Comparison of ENCODE assay signal across 8 mouse cellular contexts in genomic region chr4:3089567-3090377, GRCm38 (mm10).
DNase-seq lines count a peak whose midpoint lies in the region; ATAC-seq lines count a peak whose summit lies in the region.

No protein-coding gene starts in this region.

- ATAC-seq in heart, embryonic 15.5 days (replicated peaks; ENCODE audit: insufficient number of reproducible peaks, insufficient read depth, low FRiP score, low read depth) = 0 out of 2 replicates have a peak, but pooled peaks have one; percentile 24
- peak; percentile 52; the same call in 1 of the 2 replicates for ATAC-seq in midbrain, embryonic 16.5 days

- intact Hi-C loops in heart, postnatal 36 days (cut with DNase I) = no loop called here
- intact Hi-C loops in gastrocnemius, postnatal 14 days (cut with DNase I; ENCODE audit: low total_unique reads) = no loop called here

- no peak overlapping the region for H3K4me3 ChIP-seq in heart, embryonic 15.5 days
- no peak overlapping the region for H3K4me3 ChIP-seq in hindbrain, embryonic 10.5 days
- no peak overlapping the region for H3K4me3 ChIP-seq in midbrain, embryonic 16.5 days (ENCODE audit: low read depth, low read length)

- H3K36me3 ChIP-seq in heart, embryonic 15.5 days = no peaks in the 10 kb centered on the region
- H3K36me3 ChIP-seq in hindbrain, embryonic 10.5 days = no peaks in the 10 kb centered on the region
- H3K36me3 ChIP-seq in midbrain, embryonic 16.5 days (ENCODE audit: control insufficient read depth, insufficient read depth, low read length) = no peaks in the 10 kb centered on the region

- no peak overlapping the region for H3K27ac ChIP-seq in heart, embryonic 15.5 days
- H3K27ac ChIP-seq in hindbrain, embryonic 10.5 days = no peak overlapping the region
- H3K27ac ChIP-seq in midbrain, embryonic 16.5 days (ENCODE audit: low read length) = no peak overlapping the region

- H3K4me1 ChIP-seq in heart, embryonic 15.5 days (replicated peaks) = no peaks in the 10 kb centered on the region
- H3K4me1 ChIP-seq in hindbrain, embryonic 10.5 days (replicated peaks) = no peaks in the 10 kb centered on the region
- no peaks in the 10 kb centered on the region for H3K4me1 ChIP-seq in midbrain, embryonic 16.5 days (ENCODE audit: control insufficient read depth, insufficient read depth, low read length)

- WGBS in heart, embryonic 15.5 days = 51% methylated on average over 13 of the region's 13 CpGs
- 62% methylated on average over 13 of the region's 13 CpGs for WGBS in hindbrain, embryonic 10.5 days
- 68% methylated on average over 13 of the region's 13 CpGs for WGBS in midbrain, embryonic 16.5 days

- no peak for DNase-seq in heart, postnatal 36 days
- peak; percentile 14 for DNase-seq in MN1 (ENCODE audit: low spot score)
- DNase-seq in hindbrain, embryonic 10.5 days (ENCODE audit: low spot score) = peak; percentile 2
- DNase-seq in cerebellum, adult 9-11 months = no peak
- no peak for DNase-seq in layer of hippocampus, postnatal 36 days
- DNase-seq in gastrocnemius, postnatal 14 days = no peak

- no peak overlapping the region for H3K9ac ChIP-seq in heart, embryonic 15.5 days
- H3K9ac ChIP-seq in midbrain, embryonic 16.5 days (ENCODE audit: low read depth, low read length) = no peak overlapping the region

- H3K4me2 ChIP-seq in heart, embryonic 15.5 days = no peak overlapping the region
- H3K4me2 ChIP-seq in midbrain, embryonic 16.5 days (ENCODE audit: low read length) = no peak overlapping the region

- no peaks in the 10 kb centered on the region for H3K27me3 ChIP-seq in heart, embryonic 15.5 days
- no peaks in the 10 kb centered on the region for H3K27me3 ChIP-seq in hindbrain, embryonic 10.5 days (ENCODE audit: insufficient read depth, poor library complexity, severe bottlenecking)
- H3K27me3 ChIP-seq in midbrain, embryonic 16.5 days (ENCODE audit: control insufficient read depth, insufficient read depth, low read depth, low read length) = no peaks in the 10 kb centered on the region

- H3K9me3 ChIP-seq in heart, embryonic 15.5 days (replicated peaks) = peaks cover 25% of the 10 kb centered on the region
- H3K9me3 ChIP-seq in hindbrain, embryonic 10.5 days = peaks cover 61% of the 10 kb centered on the region
- peaks cover 39% of the 10 kb centered on the region for H3K9me3 ChIP-seq in midbrain, embryonic 16.5 days (replicated peaks; ENCODE audit: control insufficient read depth, low read length, poor library complexity, severe bottlenecking)

Comparison
In these comparisons a context has a peak if more than half of its experiments do, and no peak if none do; other contexts are left out.
1. DNase-seq: peak in MN1 (single experiment) and hindbrain, embryonic 10.5 days (single experiment); none in heart, postnatal 36 days (0 of 2), cerebellum, adult 9-11 months (single experiment), layer of hippocampus, postnatal 36 days (0 of 2) and gastrocnemius, postnatal 14 days (single experiment).